Mouse (Mus musculus): ENCODE data around the gene Npcd.

The Npcd gene

DNA sequence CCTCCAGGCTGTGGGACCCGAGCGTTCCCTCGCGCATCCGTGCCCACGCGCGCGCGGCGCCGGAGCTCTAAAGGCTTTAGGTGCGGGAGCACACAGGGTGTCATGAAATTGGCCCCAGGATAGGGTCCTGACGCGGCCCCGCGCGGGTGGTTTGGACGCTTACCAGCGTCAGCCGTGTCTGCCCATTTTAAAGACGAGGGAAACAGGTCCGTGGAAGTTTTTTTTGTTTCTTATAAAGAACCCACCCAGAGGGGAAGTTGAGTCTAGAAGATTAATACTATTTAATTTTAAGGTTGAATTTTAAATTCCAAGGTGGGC, 91.4 kb downstream of the Npcd start:
- no peak for DNase-seq (ENCODE audit: low read depth, low spot score)

DNA sequence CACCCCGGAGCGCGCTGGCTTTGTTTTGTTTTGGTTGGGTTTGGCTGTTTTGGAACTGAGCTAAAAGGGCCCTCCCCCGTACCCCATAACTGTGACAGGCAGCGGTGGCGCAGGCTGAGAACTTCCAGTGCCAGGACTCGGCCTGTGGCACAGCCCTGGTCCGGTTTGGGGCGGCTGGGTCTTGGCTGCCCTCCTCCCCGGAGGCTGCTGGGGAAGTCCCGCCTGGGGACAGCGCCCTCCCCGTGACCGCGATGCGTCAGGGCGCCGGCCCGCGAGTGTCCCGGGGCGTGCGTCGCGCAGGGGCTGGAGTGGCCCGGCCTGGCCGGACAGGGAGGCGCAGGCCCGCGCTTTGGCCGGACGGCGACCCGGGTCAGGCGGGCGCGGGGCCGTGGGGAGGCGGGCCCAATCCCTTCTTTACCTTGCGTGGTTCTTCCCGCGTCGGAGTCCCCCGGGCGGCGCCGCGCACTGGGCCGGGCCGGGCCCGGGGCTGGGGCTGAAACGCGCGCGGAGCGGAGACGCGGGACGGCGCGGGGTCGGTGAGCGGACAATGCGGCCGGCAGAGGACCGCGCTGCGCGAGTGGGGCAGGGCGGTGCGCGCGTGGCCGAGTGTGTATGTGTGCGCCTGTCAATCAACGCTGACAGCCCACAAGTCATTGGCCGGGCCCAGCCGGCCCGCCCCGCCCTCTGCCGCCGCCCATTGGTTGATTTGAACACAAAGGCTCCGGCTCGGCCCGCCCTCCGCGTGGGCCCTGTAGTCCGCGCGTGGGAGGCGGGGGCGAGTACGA, 91.9 kb downstream of the Npcd start, which contains the start of gene Sun2:
Sun2 (minus strand) TSS at position 616 of the 785 bp plus-strand sequence.
- DNase-seq (ENCODE audit: low read depth, low spot score), result peak; percentile 82

DNA sequence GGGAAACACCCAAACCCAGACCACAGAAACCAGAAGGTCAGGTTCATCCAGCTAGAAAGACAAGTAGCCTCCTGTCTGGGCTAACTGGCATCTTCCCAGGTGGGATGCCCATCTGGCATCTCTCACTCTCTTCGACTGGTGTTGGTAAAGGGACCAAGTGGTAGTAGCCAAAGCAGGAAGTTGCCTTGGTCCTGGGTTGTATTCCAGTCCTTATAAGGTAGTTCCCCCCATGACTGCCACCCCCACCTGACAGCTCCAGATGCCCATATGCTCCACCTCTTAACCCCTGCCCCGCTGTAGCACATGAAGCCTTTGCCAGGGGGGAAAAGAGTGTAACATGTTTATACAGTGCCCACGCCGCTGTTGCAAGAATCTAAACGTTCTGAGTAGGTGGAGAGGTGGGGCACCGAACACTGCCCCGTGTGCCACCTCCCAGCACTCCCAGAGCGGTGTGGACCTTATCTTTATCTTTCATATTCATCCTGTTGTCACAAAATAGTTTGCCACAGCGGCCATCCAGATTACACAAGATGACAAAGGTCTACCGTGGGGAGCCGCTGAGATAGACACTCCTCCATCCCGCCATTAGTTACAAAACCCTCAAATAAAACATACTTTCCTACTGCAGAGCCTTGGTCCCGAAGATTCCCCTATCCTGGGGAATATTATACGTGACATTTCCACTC, 92.7 kb downstream of the Npcd start:
- DNase-seq (ENCODE audit: low read depth, low spot score), result no peak

DNA sequence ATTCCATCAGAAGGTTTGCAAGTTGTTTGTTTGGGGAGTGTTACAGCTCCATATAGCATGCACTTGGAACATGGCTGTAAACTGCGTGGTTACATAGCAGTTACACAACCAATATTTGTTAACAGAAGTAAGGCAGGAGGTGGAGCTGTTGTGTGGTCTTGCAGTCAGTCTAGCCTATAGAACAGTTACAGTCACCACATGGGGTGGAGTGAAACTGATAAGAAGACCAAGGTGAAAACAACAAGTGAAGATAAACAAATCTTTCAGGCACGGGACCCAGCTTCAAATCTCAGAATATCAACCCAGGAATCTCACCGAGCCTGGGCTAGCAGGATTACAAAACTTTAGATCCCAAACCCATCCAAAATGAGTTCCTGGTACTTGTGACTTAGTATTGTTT, 93.3 kb downstream of the Npcd start:
- no peak for DNase-seq (ENCODE audit: low read depth, low spot score)

All from brain, embryonic 18.5 days (tissue).